Mouse (Mus musculus) olfactory bulb, adult 2 months (tissue): ENCODE results near the gene Gm26620.

Source experiments
- CTCF ChIP-seq: fragments of 200-500 bp; IDR thresholded peaks from 2 replicates; pipeline ENCODE4 v1.5.1; 2012; ENCODE audit warnings: low read depth, mild to moderate bottlenecking, low read length, moderate library complexity; ENCODE audit not compliant: insufficient read depth
- POLR2A ChIP-seq: fragments of 200-500 bp; IDR thresholded peaks from 2 replicates; pipeline ENCODE4 v1.6.1; 2012; ENCODE audit warnings: mild to moderate bottlenecking, low read depth, low read length, moderate library complexity; ENCODE audit not compliant: insufficient read depth

GRCm38 (mm10) chr1:170884390-170884789 is 475 bp upstream of the Gm26620 start:
- TF ChIP-seq POLR2A = no peak
- TF ChIP-seq CTCF = no peak
